Mouse (Mus musculus): ENCODE measurements around the gene Hspa8.

DNA sequence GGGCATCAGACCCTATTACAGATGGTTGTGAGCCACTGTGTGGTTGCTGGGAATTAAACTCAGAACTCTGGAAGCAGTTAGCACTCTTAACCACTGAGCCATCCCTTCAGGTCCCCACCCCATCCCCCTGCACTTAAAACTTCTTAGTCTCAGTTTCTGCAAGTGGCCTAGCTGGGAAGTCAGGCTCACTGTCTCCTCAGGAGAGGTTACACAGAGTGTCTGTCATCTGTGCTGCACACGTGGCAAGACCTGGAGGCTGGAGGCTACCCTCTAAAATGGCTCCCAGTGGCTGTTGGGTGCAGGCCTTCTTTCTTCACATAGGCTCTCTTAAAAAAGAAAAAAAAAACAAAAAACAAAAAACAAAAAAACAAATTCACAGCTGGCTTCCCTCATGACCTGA, 24.7 kb upstream of the Hspa8 start:
- TF ChIP-seq CTCF (IDR thresholded peaks at IDR 0.05; ENCODE audit: low read depth) (no peak), EP300 (optimal IDR thresholded peaks at IDR 0.05) (no peak)

All from stomach, postnatal 0 days (tissue).